Mouse (Mus musculus) heart, embryonic 14.5 days (tissue): ENCODE data around the gene Hivep3. TPM values are rescaled to one million over a fixed set of nuclear protein-coding genes. Genes with fewer than 3 reads are reported as not detected.
A peak's percentile ranks its signal among the peaks of the same experiment; 100 is the strongest.

Experiments used
- ATAC-seq: fragments of 200-750 bp; cut with Nextera tagmentation; 2 replicates; pipeline ENCODE4 v1.8.0; 2017; ENCODE audit warnings: low read depth, moderate TSS enrichment; ENCODE audit not compliant: insufficient number of reproducible peaks, insufficient read depth, low FRiP score
- H3K27ac ChIP-seq, 2 experiments: fragments of 200-500 bp in 1 of 2; fragments of 300-500 bp in 1 of 2; sonication (generic) in 1 of 2; replicated peaks in 1 of 2; 2 replicates each; pipeline ENCODE4 v1.5.1; 2012 to 2014; ENCODE audit warnings: low read depth in 2 of 2, low read length in 2 of 2, control low read depth in 1 of 2, mild to moderate bottlenecking in 1 of 2, mixed read lengths in 1 of 2; ENCODE audit not compliant: control insufficient read depth in 1 of 2, insufficient read depth in 1 of 2
- H3K27me3 ChIP-seq: fragments of 300-500 bp; sonication (generic); 2 replicates; pipeline ENCODE4 v1.6.1; 2014; ENCODE audit warnings: mild to moderate bottlenecking, low read length, control low read depth; ENCODE audit not compliant: control insufficient read depth, insufficient read depth
- H3K36me3 ChIP-seq: fragments of 300-500 bp; sonication (generic); 2 replicates; pipeline ENCODE4 v1.6.1; 2014; ENCODE audit warnings: mild to moderate bottlenecking, control low read depth, low read length, mixed read lengths; ENCODE audit not compliant: control insufficient read depth, insufficient read depth
- H3K4me1 ChIP-seq, 2 experiments: fragments of 200-500 bp in 1 of 2; fragments of 300-500 bp in 1 of 2; sonication (generic) in 1 of 2; 2 replicates each; pipeline ENCODE4 v1.6.1; 2012 to 2014; ENCODE audit warnings: low read length in 2 of 2, control low read depth in 1 of 2, mixed read lengths in 1 of 2; ENCODE audit not compliant: control insufficient read depth in 2 of 2, insufficient read depth in 2 of 2
- H3K4me2 ChIP-seq: fragments of 300-500 bp; sonication (generic); 2 replicates; pipeline ENCODE4 v1.6.1; 2014; ENCODE audit warnings: mild to moderate bottlenecking, low read length
- H3K4me3 ChIP-seq, 2 experiments: fragments of 200-500 bp in 1 of 2; fragments of 300-500 bp in 1 of 2; sonication (generic) in 1 of 2; 2 replicates each; pipeline ENCODE4 v1.5.1; 2012 to 2014; ENCODE audit warnings: low read length in 2 of 2, mild to moderate bottlenecking in 2 of 2, control low read depth in 1 of 2, low read depth in 1 of 2, moderate library complexity in 1 of 2; ENCODE audit not compliant: control insufficient read depth in 1 of 2, insufficient read depth in 1 of 2
- H3K9ac ChIP-seq: fragments of 300-500 bp; sonication (generic); 2 replicates; pipeline ENCODE4 v1.6.1; 2014; ENCODE audit warnings: mild to moderate bottlenecking, low read length
- H3K9me3 ChIP-seq: fragments of 300-500 bp; sonication (generic); 2 replicates; pipeline ENCODE4 v1.6.1; 2016; ENCODE audit warnings: low read length, control low read depth; ENCODE audit not compliant: control insufficient read depth
- WGBS: fragments of 180-500 bp; shearing (Covaris S2); extraction: QIAGEN DNeasy Blood & Tissue Kit; methylation state at CpG from one replicate; pipeline ENCODE4 v1.1.7; 2014; 5-methylcytosine and 5-hydroxymethylcytosine counted together
- polyA plus RNA-seq: library from polyadenylated mRNA; unstranded; fragments of >200 nt; fragmentation: Nextera tagmentation; extraction: Ambion mirVana; gene quantifications from 2 replicates; pipeline ENCODE4 v1.2.1, GENCODE M21; 2014

Gene Hivep3
- polyA plus RNA-seq, 1 experiment from 2014 or later: 6.8 TPM

GRCm38 (mm10) chr4:119825956-119826355, 92.4 kb downstream of the Hivep3 start:
- 30% methylated on average over 3 of the region's 3 CpGs for WGBS
- ATAC-seq: no peak
- H3K9ac ChIP-seq: no peak overlapping the region

GRCm38 (mm10) chr4:119828386-119828785, 94.8 kb downstream of the Hivep3 start:
- 53% methylated on average over 3 of the region's 3 CpGs for WGBS
- H3K9me3 ChIP-seq: no peaks in the 10 kb centered on the region
- ATAC-seq: no peak
- no peak overlapping the region for H3K4me2 ChIP-seq
- H3K4me1 ChIP-seq: no peaks in the 10 kb centered on the region
- H3K27me3 ChIP-seq: no peaks in the 10 kb centered on the region
- no peak overlapping the region for H3K9ac ChIP-seq
- H3K27ac ChIP-seq: no peak overlapping the region
- no peak overlapping the region for H3K4me3 ChIP-seq
- no peaks in the 10 kb centered on the region for H3K36me3 ChIP-seq

More at GRCm38 (mm10) chr4:119825956-119826355, 92.4 kb downstream of the Hivep3 start:
- H3K4me2 ChIP-seq: no peak overlapping the region
- no peak overlapping the region for H3K27ac ChIP-seq
- H3K27me3 ChIP-seq: no peaks in the 10 kb centered on the region
- no peak overlapping the region for H3K4me3 ChIP-seq
- no peaks in the 10 kb centered on the region for H3K9me3 ChIP-seq
- no peaks in the 10 kb centered on the region for H3K4me1 ChIP-seq
- H3K36me3 ChIP-seq: no peaks in the 10 kb centered on the region

GRCm38 (mm10) chr4:119828996-119829395, 95.4 kb downstream of the Hivep3 start:
- no peak for ATAC-seq
- Histone ChIP-seq H3K4me2 (no peak overlapping the region), H3K36me3 (no peaks in the 10 kb centered on the region), H3K9ac (no peak overlapping the region), H3K27ac (no peak overlapping the region), H3K4me1 (no peaks in the 10 kb centered on the region), H3K4me3 (no peak overlapping the region), H3K27me3 (no peaks in the 10 kb centered on the region), H3K9me3 (no peaks in the 10 kb centered on the region)
- 67% methylated on average over 4 of the region's 4 CpGs for WGBS

- peaks cover 11 to 24% of the 10 kb centered on the region in 2 experiments for H3K4me1 ChIP-seq
- H3K36me3 ChIP-seq: no peaks in the 10 kb centered on the region
- H3K27ac ChIP-seq: no peak overlapping the region
- ATAC-seq: no peak
- H3K9ac ChIP-seq: no peak overlapping the region
- H3K4me2 ChIP-seq: no peak overlapping the region
- no peaks in the 10 kb centered on the region for H3K9me3 ChIP-seq
- H3K4me3 ChIP-seq: no peak overlapping the region
- 77% methylated on average over 9 of the region's 9 CpGs for WGBS
- no peaks in the 10 kb centered on the region for H3K27me3 ChIP-seq
Measured at GRCm38 (mm10) chr4:119833333-119833732, 99.7 kb downstream of the Hivep3 start.

- WGBS: 61% methylated on average over 5 of the region's 5 CpGs
- Histone ChIP-seq H3K27me3 (no peaks in the 10 kb centered on the region), H3K4me1 (peaks cover 11 to 25% of the 10 kb centered on the region in 2 experiments), H3K4me3 (no peak overlapping the region), H3K4me2 (no peak overlapping the region), H3K9me3 (no peaks in the 10 kb centered on the region), H3K9ac (no peak overlapping the region), H3K27ac (no peak overlapping the region), H3K36me3 (no peaks in the 10 kb centered on the region)
- no peak for ATAC-seq
Measured at GRCm38 (mm10) chr4:119833884-119834283, 100.3 kb downstream of the Hivep3 start.

GRCm38 (mm10) chr4:119836181-119836580, 102.6 kb downstream of the Hivep3 start:
- Histone ChIP-seq H3K27ac (no peak overlapping the region), H3K4me2 (no peak overlapping the region), H3K4me3 (no peak overlapping the region), H3K4me1 (peaks cover 13 to 25% of the 10 kb centered on the region in 2 experiments), H3K36me3 (no peaks in the 10 kb centered on the region), H3K9ac (no peak overlapping the region), H3K9me3 (no peaks in the 10 kb centered on the region), H3K27me3 (no peaks in the 10 kb centered on the region)
- no peak for ATAC-seq
- WGBS: 49% methylated on average over 3 of the region's 3 CpGs

- no peak overlapping the region for H3K9ac ChIP-seq
- WGBS: 23% methylated on average over 1 of the region's 1 CpGs
Measured at GRCm38 (mm10) chr4:119837505-119838065, 104.0 kb downstream of the Hivep3 start.

GRCm38 (mm10) chr4:119838308-119838707, 104.7 kb downstream of the Hivep3 start:
- Histone ChIP-seq H3K36me3 (no peaks in the 10 kb centered on the region), H3K4me2 (no peak overlapping the region), H3K4me1 (peaks cover 13 to 25% of the 10 kb centered on the region in 2 experiments), H3K27me3 (no peaks in the 10 kb centered on the region), H3K9ac (no peak overlapping the region), H3K4me3 (no peak overlapping the region), H3K27ac (0 out of 4 replicates have a peak overlapping the region, but pooled peaks of 1 of the 2 experiments have one; percentile 4), H3K9me3 (no peaks in the 10 kb centered on the region)
- no peak for ATAC-seq
- 54% methylated on average over 2 of the region's 2 CpGs for WGBS

More at GRCm38 (mm10) chr4:119837505-119838065, 104.0 kb downstream of the Hivep3 start:
- Histone ChIP-seq H3K4me2 (no peak overlapping the region), H3K36me3 (no peaks in the 10 kb centered on the region), H3K27me3 (no peaks in the 10 kb centered on the region), H3K4me3 (no peak overlapping the region), H3K4me1 (peaks cover 13 to 25% of the 10 kb centered on the region in 2 experiments), H3K27ac (0 out of 4 replicates have a peak overlapping the region, but pooled peaks of 1 of the 2 experiments have one; percentile 4), H3K9me3 (no peaks in the 10 kb centered on the region)
- ATAC-seq: no peak
